Mouse (Mus musculus): ENCODE data around the gene Mst1r.

DNA sequence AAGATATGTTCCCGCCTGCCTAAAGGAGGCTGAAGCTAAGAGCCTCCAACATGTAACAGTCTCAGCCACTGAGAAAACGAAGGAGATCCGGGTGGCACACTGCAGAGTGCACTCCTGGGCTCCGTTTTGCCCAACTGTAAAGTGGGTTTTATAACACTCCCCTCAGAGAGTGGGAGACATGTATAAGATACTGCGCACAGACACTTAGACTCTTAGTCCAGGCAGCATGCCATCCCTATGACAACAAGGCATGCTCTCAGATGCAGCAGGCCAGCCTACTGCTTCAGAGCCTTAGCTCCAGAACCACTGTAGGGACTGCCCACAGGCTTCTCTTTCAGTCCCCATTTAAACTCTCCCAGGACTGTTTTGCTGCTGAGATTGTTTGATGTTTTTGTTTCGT lies 12.2 kb downstream of the Mst1r start:
- TF ChIP-seq CTCF (IDR thresholded peaks at IDR 0.05; ENCODE audit: low read depth) (no peak), EP300 (IDR thresholded peaks at IDR 0.05; ENCODE audit: low read depth) (no peak)
